Mouse (Mus musculus): ENCODE measurements at regions not wholly inside any gene's neighbourhood (a gene's known extent, or its start where the extent isn't known, plus 50 kb on each side); places are given as distances from the start of the nearest gene placed in this dataset.

GRCm38 (mm10) chr2:51013090-51013489 is 135.8 kb downstream of the Rnd3 start:
- DNase-seq (ENCODE audit: low spot score) = no peak

GRCm38 (mm10) chr2:51008251-51008533 is 140.7 kb downstream of the Rnd3 start:
- DNase-seq (ENCODE audit: low spot score) = no peak

GRCm38 (mm10) chr2:51007409-51008250 is 141.3 kb downstream of the Rnd3 start:
- no peak for DNase-seq (ENCODE audit: low spot score)

- DNase-seq (ENCODE audit: low spot score) = no peak
These were observed 142.1 kb downstream of the Rnd3 start for GRCm38 (mm10) chr2:51006818-51007217.

GRCm38 (mm10) chr2:51001548-51001947 is 147.4 kb downstream of the Rnd3 start:
- DNase-seq (ENCODE audit: low spot score) = no peak

GRCm38 (mm10) chr2:50983883-50984410 is 165.0 kb downstream of the Rnd3 start:
- no peak for DNase-seq (ENCODE audit: low spot score)

GRCm38 (mm10) chr2:50982571-50982970 is 166.3 kb downstream of the Rnd3 start:
- DNase-seq (ENCODE audit: low spot score) = no peak

GRCm38 (mm10) chr2:50978356-50978755 is 170.6 kb downstream of the Rnd3 start:
- DNase-seq (ENCODE audit: low spot score) = no peak

GRCm38 (mm10) chr2:50971131-50971825 is 177.6 kb downstream of the Rnd3 start:
- no peak for DNase-seq (ENCODE audit: low spot score)

GRCm38 (mm10) chr2:50968382-50968781 is 180.5 kb downstream of the Rnd3 start:
- no peak for DNase-seq (ENCODE audit: low spot score)

- DNase-seq (ENCODE audit: low spot score) = no peak
These were observed 181.1 kb downstream of the Rnd3 start for GRCm38 (mm10) chr2:50967826-50968225.

- DNase-seq (ENCODE audit: low spot score) = no peak
These were observed 181.8 kb downstream of the Rnd3 start for GRCm38 (mm10) chr2:50967133-50967532.

GRCm38 (mm10) chr2:50965485-50966017 is 183.4 kb downstream of the Rnd3 start:
- no peak for DNase-seq (ENCODE audit: low spot score)

- no peak for DNase-seq (ENCODE audit: low spot score)
These were observed 184.8 kb downstream of the Rnd3 start for GRCm38 (mm10) chr2:50964062-50964461.

GRCm38 (mm10) chr2:50961049-50961448 is 187.9 kb downstream of the Rnd3 start:
- no peak for DNase-seq (ENCODE audit: low spot score)

- DNase-seq (ENCODE audit: low spot score) = no peak
These were observed 189.6 kb downstream of the Rnd3 start for GRCm38 (mm10) chr2:50959323-50959722.

- no peak for DNase-seq (ENCODE audit: low spot score)
These were observed 194.4 kb downstream of the Rnd3 start for GRCm38 (mm10) chr2:50954361-50955066.

GRCm38 (mm10) chr2:50951027-50951426 is 197.9 kb downstream of the Rnd3 start:
- DNase-seq (ENCODE audit: low spot score) = no peak

GRCm38 (mm10) chr2:50949717-50950116 is 199.2 kb downstream of the Rnd3 start:
- DNase-seq (ENCODE audit: low spot score) = no peak

GRCm38 (mm10) chr2:50945526-50945925 is 203.4 kb downstream of the Rnd3 start:
- DNase-seq (ENCODE audit: low spot score) = no peak

GRCm38 (mm10) chr2:50943180-50943579 is 205.7 kb downstream of the Rnd3 start:
- DNase-seq (ENCODE audit: low spot score) = no peak

GRCm38 (mm10) chr2:50942741-50943140 is 206.2 kb downstream of the Rnd3 start:
- DNase-seq (ENCODE audit: low spot score) = no peak
